Mouse (Mus musculus) midbrain, embryonic 16.5 days (tissue): ENCODE results near the gene Mrps18b. TPM values are rescaled to one million over a fixed set of nuclear protein-coding genes. Genes with fewer than 3 reads are reported as not detected.

Experiments
- ATAC-seq: fragments of 200-750 bp; cut with Nextera tagmentation; 2 replicates; pipeline ENCODE4 v1.8.0; 2017; ENCODE audit warnings: moderate TSS enrichment
- H3K27ac ChIP-seq: fragments of 300-500 bp; sonication (generic); 2 replicates; pipeline ENCODE4 v1.5.1; 2014; ENCODE audit warnings: mild to moderate bottlenecking, low read length, mixed read lengths
- H3K27me3 ChIP-seq: fragments of 300-500 bp; sonication (generic); 2 replicates; pipeline ENCODE4 v1.6.1; 2014; ENCODE audit warnings: low read depth, low read length, mixed read lengths; ENCODE audit not compliant: control insufficient read depth, insufficient read depth
- H3K36me3 ChIP-seq: fragments of 300-500 bp; sonication (generic); 2 replicates; pipeline ENCODE4 v1.6.1; 2014; ENCODE audit warnings: mild to moderate bottlenecking, low read length, moderate library complexity, mixed read lengths; ENCODE audit not compliant: control insufficient read depth, insufficient read depth
- H3K4me1 ChIP-seq: fragments of 300-500 bp; sonication (generic); 2 replicates; pipeline ENCODE4 v1.6.1; 2014; ENCODE audit warnings: mild to moderate bottlenecking, low read length, mixed read lengths; ENCODE audit not compliant: control insufficient read depth, insufficient read depth
- H3K4me2 ChIP-seq: fragments of 300-500 bp; sonication (generic); 2 replicates; pipeline ENCODE4 v1.6.1; 2014; ENCODE audit warnings: mild to moderate bottlenecking, low read length, mixed read lengths
- H3K4me3 ChIP-seq: fragments of 300-500 bp; sonication (generic); 2 replicates; pipeline ENCODE4 v1.5.1; 2014; ENCODE audit warnings: low read depth, mild to moderate bottlenecking, low read length, moderate library complexity, mixed read lengths
- H3K9ac ChIP-seq: fragments of 300-500 bp; sonication (generic); 2 replicates; pipeline ENCODE4 v1.6.1; 2014; ENCODE audit warnings: low read depth, low read length, mixed read lengths
- H3K9me3 ChIP-seq: fragments of 300-500 bp; sonication (generic); replicated peaks from 2 replicates; pipeline ENCODE4 v1.6.1; 2014; ENCODE audit warnings: mild to moderate bottlenecking, low read length, mixed read lengths; ENCODE audit not compliant: control insufficient read depth, poor library complexity, severe bottlenecking
- WGBS: fragments of 180-500 bp; shearing (Covaris S2); extraction: QIAGEN DNeasy Blood & Tissue Kit; methylation state at CpG from one replicate; pipeline ENCODE4 v1.1.7; 2014; 5-methylcytosine and 5-hydroxymethylcytosine counted together
- polyA plus RNA-seq: library from polyadenylated mRNA; unstranded; fragments of >200 nt; fragmentation: Nextera tagmentation; extraction: Ambion mirVana; gene quantifications from 2 replicates; pipeline ENCODE4 v1.2.1, GENCODE M21; 2015

Gene Mrps18b
- polyA plus RNA-seq, 1 experiment from 2014 or later: 54.4 TPM

- Histone ChIP-seq H3K27me3 (no peaks in the 10 kb centered on the region), H3K9me3 (no peaks in the 10 kb centered on the region), H3K36me3 (peaks cover 9% of the 10 kb centered on the region), H3K4me2 (peak overlapping the region; percentile 93), H3K4me1 (peaks cover 34% of the 10 kb centered on the region), H3K27ac (peak overlapping the region; percentile 99), H3K9ac (peak overlapping the region; percentile 75), H3K4me3 (peak overlapping the region; percentile 66)
- no peak for ATAC-seq
- WGBS: 76% methylated on average over 1 of the region's 1 CpGs
These were observed 4.2 kb upstream of the Mrps18b start for GRCm38 (mm10) chr17:35920384-35920783.

GRCm38 (mm10) chr17:35919864-35920301 is 3.7 kb upstream of the Mrps18b start:
- H3K4me2 ChIP-seq: peak overlapping the region; percentile 93
- no peak for ATAC-seq
- H3K9me3 ChIP-seq: no peaks in the 10 kb centered on the region
- peak overlapping the region; percentile 99 for H3K27ac ChIP-seq
- peak overlapping the region; percentile 66 for H3K4me3 ChIP-seq
- peaks cover 4% of the 10 kb centered on the region for H3K36me3 ChIP-seq
- no peaks in the 10 kb centered on the region for H3K27me3 ChIP-seq
- peak overlapping the region; percentile 75 for H3K9ac ChIP-seq
- peaks cover 37% of the 10 kb centered on the region for H3K4me1 ChIP-seq
- whole genome bisulfite sequencing: 36% methylated on average over 6 of the region's 6 CpGs

GRCm38 (mm10) chr17:35919060-35919715 is 3.0 kb upstream of the Mrps18b start:
- 2% methylated on average over 7 of the region's 7 CpGs for WGBS
- peak overlapping the region; percentile 66 for H3K4me3 ChIP-seq
- H3K27ac ChIP-seq: peak overlapping the region; percentile 99
- ATAC-seq: peak; percentile 46
- no peaks in the 10 kb centered on the region for H3K27me3 ChIP-seq
- peak overlapping the region; percentile 93 for H3K4me2 ChIP-seq
- peaks cover 37% of the 10 kb centered on the region for H3K4me1 ChIP-seq
- no peaks in the 10 kb centered on the region for H3K36me3 ChIP-seq
- no peaks in the 10 kb centered on the region for H3K9me3 ChIP-seq
- H3K9ac ChIP-seq: peak overlapping the region; percentile 98

- WGBS: under 1% methylated on average over 11 of the region's 11 CpGs
These were observed 2.3 kb upstream of the Mrps18b start for GRCm38 (mm10) chr17:35918276-35919059.

GRCm38 (mm10) chr17:35917463-35918251 is 1.5 kb upstream of the Mrps18b start:
- ATAC-seq: peak; percentile 8; the same call in 1 of the 2 replicates
- H3K4me2 ChIP-seq: peak overlapping the region; percentile 93
- WGBS: under 1% methylated on average over 13 of the region's 13 CpGs

More at GRCm38 (mm10) chr17:35918276-35919059, 2.3 kb upstream of the Mrps18b start:
- no peaks in the 10 kb centered on the region for H3K36me3 ChIP-seq
- peak overlapping the region; percentile 66 for H3K4me3 ChIP-seq
- H3K9ac ChIP-seq: peak overlapping the region; percentile 98
- no peaks in the 10 kb centered on the region for H3K27me3 ChIP-seq
- no peaks in the 10 kb centered on the region for H3K9me3 ChIP-seq
- H3K27ac ChIP-seq: peak overlapping the region; percentile 99
- ATAC-seq: no peak
- peaks cover 37% of the 10 kb centered on the region for H3K4me1 ChIP-seq
- H3K4me2 ChIP-seq: peak overlapping the region; percentile 93

GRCm38 (mm10) chr17:35917143-35917462 is 914 bp upstream of the Mrps18b start:
- WGBS: under 1% methylated on average over 8 of the region's 8 CpGs
- no peak for ATAC-seq

More at GRCm38 (mm10) chr17:35917463-35918251, 1.5 kb upstream of the Mrps18b start:
- Histone ChIP-seq H3K9me3 (no peaks in the 10 kb centered on the region), H3K9ac (peak overlapping the region; percentile 98), H3K4me3 (peak overlapping the region; percentile 66), H3K36me3 (no peaks in the 10 kb centered on the region), H3K4me1 (peaks cover 37% of the 10 kb centered on the region), H3K27me3 (no peaks in the 10 kb centered on the region), H3K27ac (peak overlapping the region; percentile 99)

GRCm38 (mm10) chr17:35915538-35916296 is 472 bp downstream of the Mrps18b start:
- H3K4me2 ChIP-seq: peak overlapping the region; percentile 79
- H3K9ac ChIP-seq: peak overlapping the region; percentile 67
- no peaks in the 10 kb centered on the region for H3K36me3 ChIP-seq
- peak overlapping the region; percentile 99 for H3K27ac ChIP-seq
- WGBS: 3% methylated on average over 28 of the region's 28 CpGs
- peak overlapping the region; percentile 66 for H3K4me3 ChIP-seq
- H3K27me3 ChIP-seq: no peaks in the 10 kb centered on the region
- no peaks in the 10 kb centered on the region for H3K9me3 ChIP-seq
- no peak for ATAC-seq
- peaks cover 19% of the 10 kb centered on the region for H3K4me1 ChIP-seq

More at GRCm38 (mm10) chr17:35917143-35917462, 914 bp upstream of the Mrps18b start:
- no peaks in the 10 kb centered on the region for H3K27me3 ChIP-seq
- peak overlapping the region; percentile 66 for H3K4me3 ChIP-seq
- peak overlapping the region; percentile 99 for H3K27ac ChIP-seq
- H3K9ac ChIP-seq: peak overlapping the region; percentile 98
- H3K4me1 ChIP-seq: peaks cover 32% of the 10 kb centered on the region
- H3K4me2 ChIP-seq: peak overlapping the region; percentile 93
- H3K36me3 ChIP-seq: no peaks in the 10 kb centered on the region
- no peaks in the 10 kb centered on the region for H3K9me3 ChIP-seq

GRCm38 (mm10) chr17:35914975-35915374 is 1.2 kb downstream of the Mrps18b start:
- peak overlapping the region; percentile 66; the same call in 1 of the 2 replicates for H3K4me3 ChIP-seq
- ATAC-seq: no peak
- no peaks in the 10 kb centered on the region for H3K27me3 ChIP-seq
- 85% methylated on average over 6 of the region's 6 CpGs for WGBS
- H3K4me1 ChIP-seq: peaks cover 15% of the 10 kb centered on the region
- H3K4me2 ChIP-seq: no peak overlapping the region; the same call in 1 of the 2 replicates
- H3K9ac ChIP-seq: no peak overlapping the region
- H3K9me3 ChIP-seq: no peaks in the 10 kb centered on the region
- H3K27ac ChIP-seq: no peak overlapping the region
- no peaks in the 10 kb centered on the region for H3K36me3 ChIP-seq
